Mouse (Mus musculus): ENCODE results near the gene Kcnq2.

The Kcnq2 gene

GRCm38 (mm10) chr2:181147546-181148317, 12.6 kb upstream of the Kcnq2 start:
- no peak for DNase-seq (ENCODE audit: low spot score)

DNA sequence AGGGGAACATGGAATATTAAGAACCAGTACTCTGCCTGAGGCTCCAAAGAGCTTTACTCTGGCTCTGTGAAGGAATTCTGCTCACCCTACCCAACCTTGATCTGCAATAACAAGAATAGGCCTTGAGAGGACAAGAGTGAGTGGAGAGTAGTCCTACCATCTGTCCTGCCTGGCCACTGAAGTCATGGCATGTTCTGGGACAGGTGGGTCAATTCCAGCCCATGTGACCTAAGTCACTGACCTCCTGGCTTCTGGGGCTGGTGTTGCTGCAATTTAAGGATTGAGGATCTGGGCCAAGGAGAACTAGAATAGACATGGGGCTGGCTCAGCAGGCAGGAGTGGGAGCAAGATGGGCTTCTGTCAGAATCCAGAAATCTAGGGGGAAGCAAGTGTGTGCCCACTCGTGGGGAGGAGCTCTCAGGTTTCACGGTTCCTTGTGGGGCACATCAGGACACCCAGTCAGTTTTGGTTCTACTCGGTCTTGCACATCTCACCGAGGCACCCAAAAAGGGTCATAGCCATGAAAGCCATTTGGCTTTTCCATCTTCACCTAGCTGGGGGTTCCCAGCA, 12.0 kb upstream of the Kcnq2 start:
- no peak for DNase-seq (ENCODE audit: low spot score)

- DNase-seq (ENCODE audit: low spot score): no peak
Measured at GRCm38 (mm10) chr2:181144675-181145074, 9.6 kb upstream of the Kcnq2 start.

GRCm38 (mm10) chr2:181143509-181144276, 8.6 kb upstream of the Kcnq2 start:
- no peak for DNase-seq (ENCODE audit: low spot score)

- no peak for DNase-seq (ENCODE audit: low spot score)
Measured at GRCm38 (mm10) chr2:181142703-181143135, 7.6 kb upstream of the Kcnq2 start.

DNA sequence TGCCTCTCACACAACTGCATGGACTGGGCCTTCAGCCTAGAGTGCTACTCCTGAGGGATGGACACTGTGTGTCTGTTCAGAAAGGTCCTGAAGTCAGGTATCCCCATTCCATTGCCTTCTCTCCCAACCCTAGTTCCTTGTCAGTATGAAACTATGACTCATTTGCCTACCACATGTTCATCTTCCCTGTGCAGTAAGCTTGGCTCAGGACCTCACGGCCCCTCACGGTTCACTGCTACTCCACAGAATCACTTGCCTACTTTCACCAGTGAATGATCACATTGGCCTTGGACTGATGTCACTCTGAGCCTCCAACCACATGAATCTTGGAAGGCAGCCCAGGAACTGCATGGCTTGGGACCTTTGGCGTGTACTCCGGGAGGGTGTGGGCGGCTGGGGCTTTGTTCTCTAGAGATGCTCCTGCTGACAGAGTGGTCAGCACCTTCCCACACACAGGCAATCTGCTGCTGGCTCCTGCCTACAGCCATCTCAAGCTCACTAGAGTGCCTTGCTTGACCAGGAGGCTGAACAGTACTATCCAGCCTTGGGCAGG, 4.6 kb upstream of the Kcnq2 start:
- no peak for DNase-seq (ENCODE audit: low spot score)

DNA sequence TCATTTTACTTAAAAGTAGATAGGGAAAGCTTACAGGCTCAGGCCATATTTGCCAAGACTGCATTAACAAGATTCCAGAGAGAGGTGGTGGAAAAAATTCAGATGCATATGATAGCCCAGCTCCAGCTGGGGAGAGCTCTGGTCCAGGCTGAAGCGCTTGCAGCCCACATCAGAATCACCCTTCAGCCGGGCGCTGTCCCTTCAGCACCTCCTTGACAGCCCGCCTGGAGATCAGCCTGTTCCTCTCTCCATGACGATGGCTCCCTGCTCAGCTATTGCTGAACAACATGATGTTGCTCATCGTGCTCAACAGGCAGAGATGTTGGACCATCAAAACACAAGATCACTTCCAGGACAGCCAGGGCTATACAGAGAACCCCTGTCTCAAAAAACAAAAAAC, 1.8 kb upstream of the Kcnq2 start:
- peak; percentile 50 for DNase-seq (ENCODE audit: low spot score)

GRCm38 (mm10) chr2:181135446-181135818, 332 bp upstream of the Kcnq2 start:
- DNase-seq (ENCODE audit: low spot score): no peak

DNA sequence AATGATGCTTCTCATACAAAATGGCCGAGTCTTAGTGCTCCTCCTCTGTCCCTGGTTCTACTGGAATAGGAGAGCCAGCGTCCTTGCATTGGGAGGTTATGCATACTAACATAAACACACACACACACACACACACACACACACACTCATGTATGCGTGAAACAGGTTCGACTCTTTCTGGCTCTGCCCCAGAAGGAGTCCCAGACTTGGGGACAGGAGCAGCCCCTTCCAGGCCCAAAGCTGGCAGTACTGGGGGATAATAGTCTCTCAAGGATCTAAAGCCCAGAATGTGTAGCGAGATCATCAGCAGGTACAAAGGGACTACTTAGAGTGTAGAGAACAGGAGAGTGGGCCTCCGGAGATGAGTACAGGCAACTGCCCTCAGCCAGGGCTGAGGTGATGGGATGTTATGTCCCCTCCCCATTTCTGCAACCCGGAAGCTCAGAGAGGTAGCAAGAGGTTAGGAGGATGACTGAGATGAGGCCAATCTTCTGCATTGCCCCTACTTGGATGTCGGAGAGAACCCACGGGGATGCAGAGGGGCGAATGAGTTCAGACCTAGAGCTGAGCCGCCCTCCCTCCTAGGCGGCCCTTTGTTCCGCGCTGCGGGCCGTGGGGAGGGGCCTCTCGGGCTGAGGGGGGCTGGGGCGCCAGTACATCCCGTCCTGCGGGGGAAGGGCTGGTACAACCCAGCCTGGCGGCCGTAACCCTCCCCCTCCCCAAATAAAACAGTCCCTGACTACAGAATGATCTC, 1.1 kb downstream of the Kcnq2 start:
- DNase-seq (ENCODE audit: low spot score): no peak

GRCm38 (mm10) chr2:181130245-181130644, 4.9 kb downstream of the Kcnq2 start:
- DNase-seq (ENCODE audit: low spot score): no peak

DNA sequence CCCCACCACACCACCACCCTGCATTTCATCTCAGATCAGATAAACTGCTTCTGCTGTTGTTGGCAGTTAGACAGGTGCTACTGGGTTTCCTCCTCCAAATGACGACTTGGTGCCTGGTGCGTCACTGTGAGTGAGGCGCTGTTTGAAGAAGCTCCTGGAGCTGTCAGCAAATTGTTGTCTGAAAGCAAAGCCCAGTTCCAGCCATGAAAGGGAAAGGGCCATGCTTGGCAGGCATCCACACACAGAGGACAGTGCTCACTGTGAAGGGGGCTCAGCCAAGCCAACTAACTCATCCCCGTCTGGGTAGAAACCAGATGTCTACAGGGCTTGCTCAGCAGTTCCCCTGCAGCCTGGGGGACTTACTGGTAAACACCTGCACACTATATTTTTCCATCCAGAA, 6.1 kb downstream of the Kcnq2 start:
- no peak for DNase-seq (ENCODE audit: low spot score)

- DNase-seq (ENCODE audit: low spot score): no peak
Measured at GRCm38 (mm10) chr2:181127786-181128185, 7.3 kb downstream of the Kcnq2 start.

GRCm38 (mm10) chr2:181125726-181126455, 9.2 kb downstream of the Kcnq2 start:
- no peak for DNase-seq (ENCODE audit: low spot score)

DNA sequence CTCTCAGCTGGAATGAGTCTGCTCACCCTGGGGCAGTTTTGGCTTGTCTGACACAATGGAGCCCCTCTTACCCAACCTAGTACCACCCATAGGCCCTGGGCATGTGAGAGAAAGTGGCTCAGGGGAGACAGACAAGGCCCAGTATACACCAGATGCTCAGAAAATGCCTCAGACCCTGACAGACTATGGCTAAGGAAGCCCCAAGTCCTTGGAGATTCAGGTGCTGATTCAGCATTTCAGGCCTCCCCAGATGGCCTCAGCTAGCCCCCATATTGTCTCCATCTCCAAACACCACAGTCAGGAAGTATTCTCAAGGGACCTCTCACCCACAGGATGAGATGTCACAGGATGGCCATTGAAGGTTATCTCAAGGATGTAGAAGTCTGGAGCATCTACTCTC, 12.5 kb downstream of the Kcnq2 start:
- DNase-seq (ENCODE audit: low spot score): no peak

DNA sequence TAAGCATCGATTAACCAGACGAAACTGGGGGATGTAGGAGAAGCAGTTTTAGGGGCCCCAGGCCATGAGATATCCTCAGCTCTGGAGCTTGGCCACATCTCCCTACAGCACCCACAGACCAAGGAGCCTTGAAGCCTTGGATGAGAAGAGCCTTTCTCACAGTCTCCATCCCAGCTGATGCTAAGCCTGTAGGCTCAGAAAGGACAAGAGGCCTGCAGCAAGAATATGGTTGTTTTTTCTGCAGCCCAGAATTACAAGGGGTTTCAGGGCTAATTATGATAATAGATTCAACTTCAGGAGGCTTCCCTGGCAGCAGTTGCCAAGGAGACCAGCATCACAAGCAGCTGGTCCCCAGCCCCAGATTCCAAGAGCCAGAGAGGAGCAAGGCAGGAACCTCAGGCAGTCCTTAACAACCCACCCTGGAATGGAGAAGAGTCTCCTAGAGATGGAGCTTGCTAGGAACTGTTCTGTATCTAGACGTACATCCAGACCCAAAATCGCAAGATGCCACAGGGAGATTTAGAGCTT, 14.1 kb downstream of the Kcnq2 start:
- no peak for DNase-seq (ENCODE audit: low spot score)

DNA sequence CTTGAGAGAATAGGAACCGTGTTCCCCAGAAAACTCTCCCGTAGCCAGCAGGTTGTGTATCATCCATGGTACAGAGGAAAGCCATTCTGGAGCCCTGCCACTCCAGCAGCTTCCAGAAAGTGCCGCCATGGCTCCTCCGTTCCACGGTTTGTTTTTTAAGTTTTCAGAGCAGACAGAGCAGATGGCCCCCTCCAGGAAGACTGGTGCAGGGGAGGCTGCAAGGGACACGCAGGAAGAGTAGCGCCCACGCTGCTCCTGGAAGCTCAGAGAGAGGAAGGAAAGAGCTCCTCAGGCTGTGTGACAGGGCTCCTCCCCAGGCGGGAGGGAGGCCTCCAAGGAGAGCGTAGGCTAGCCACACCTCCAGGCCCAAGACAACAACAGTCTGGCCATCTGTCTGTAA, 15.1 kb downstream of the Kcnq2 start:
- no peak for DNase-seq (ENCODE audit: low spot score)

DNA sequence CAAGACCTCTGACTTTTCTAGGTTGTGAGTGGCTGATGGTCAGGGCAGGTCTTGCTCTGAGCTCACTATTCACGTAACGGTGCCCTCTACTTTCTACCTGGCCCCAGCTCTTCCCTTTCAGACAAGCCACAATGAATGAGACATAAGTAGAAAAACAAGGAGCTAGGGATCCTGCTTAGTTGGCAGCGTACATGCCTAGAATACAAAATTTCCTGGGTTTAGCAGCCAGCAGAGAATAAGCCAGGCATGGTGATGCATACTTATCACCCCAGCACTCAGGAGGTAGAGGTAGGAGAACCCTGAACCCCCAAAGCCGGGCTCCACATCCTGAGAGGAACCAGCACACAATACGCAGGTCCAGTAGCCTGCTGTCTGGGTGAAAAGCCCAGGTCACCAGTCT, 18.7 kb downstream of the Kcnq2 start:
- no peak for DNase-seq (ENCODE audit: low spot score)

- no peak for DNase-seq (ENCODE audit: low spot score)
Measured at GRCm38 (mm10) chr2:181115367-181115766, 19.7 kb downstream of the Kcnq2 start.

DNA sequence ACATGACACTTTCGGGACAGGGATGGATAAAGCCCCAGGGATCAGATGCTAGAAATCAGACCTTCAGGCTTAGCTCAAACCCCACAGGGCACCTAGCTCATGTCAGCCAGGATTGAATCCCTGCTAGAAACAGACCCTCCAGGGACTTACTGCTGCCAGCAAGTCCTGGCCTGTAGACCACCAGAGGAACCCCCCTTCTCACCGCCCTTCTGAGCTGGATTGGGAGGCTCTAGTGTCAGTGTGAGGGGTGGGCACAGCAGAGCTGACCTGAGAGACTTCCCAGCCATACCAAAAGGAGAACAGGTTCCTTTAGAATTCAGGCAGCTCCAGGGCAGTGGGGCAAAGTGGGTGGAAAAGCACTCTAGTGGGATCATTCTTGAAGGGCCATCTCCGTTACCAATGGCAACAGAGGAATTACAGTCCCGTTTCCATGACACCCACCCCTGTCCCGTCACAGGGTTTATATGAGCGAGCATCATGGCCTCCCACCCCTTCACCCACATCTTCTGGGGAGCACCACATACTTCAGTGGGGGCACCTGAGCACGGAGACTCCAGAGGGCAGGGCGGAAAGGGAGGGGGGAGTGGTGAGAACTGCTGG, 21.2 kb downstream of the Kcnq2 start:
- DNase-seq (ENCODE audit: low spot score): no peak

DNA sequence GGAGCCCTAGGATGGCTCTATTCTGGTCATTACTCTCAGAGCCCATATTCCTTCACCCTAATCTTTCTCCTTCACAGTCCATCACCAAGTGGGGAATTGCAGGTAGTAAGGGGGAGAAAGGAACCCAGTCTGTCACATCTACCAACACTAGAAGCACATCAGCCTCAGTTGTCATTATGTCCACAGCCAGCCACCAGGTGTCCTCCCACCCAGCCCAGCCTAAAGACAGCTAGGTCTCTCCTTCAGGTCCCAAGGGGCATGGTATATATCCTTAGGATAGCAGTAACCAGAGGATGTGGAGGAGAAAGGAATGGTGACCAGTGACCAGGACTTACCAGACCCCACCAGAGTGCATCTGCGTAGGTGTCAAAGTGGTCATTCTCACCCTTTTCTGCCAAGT, 23.4 kb downstream of the Kcnq2 start:
- no peak for DNase-seq (ENCODE audit: low spot score)

DNA sequence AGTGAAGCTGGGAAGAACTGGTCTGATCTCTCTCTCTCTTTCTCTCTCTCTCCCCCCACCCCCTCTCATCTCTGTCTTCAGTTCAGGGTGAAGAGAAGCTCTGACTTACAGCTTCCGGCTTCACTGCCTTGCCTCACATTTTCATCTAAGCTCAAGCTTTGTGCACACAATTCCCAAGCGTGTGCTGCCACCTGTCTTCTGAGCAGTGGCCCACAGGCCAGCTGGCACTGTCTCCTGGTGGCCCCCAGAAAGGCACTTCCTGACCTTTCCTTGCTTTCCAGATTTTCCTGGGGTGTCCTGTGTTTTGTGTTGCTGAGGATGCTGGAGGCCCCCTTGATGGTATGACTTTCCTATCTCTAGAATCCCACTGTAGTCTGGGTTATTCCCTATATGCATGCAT, 31.0 kb downstream of the Kcnq2 start:
- no peak for DNase-seq (ENCODE audit: low spot score)
